In the genomic region with DNA sequence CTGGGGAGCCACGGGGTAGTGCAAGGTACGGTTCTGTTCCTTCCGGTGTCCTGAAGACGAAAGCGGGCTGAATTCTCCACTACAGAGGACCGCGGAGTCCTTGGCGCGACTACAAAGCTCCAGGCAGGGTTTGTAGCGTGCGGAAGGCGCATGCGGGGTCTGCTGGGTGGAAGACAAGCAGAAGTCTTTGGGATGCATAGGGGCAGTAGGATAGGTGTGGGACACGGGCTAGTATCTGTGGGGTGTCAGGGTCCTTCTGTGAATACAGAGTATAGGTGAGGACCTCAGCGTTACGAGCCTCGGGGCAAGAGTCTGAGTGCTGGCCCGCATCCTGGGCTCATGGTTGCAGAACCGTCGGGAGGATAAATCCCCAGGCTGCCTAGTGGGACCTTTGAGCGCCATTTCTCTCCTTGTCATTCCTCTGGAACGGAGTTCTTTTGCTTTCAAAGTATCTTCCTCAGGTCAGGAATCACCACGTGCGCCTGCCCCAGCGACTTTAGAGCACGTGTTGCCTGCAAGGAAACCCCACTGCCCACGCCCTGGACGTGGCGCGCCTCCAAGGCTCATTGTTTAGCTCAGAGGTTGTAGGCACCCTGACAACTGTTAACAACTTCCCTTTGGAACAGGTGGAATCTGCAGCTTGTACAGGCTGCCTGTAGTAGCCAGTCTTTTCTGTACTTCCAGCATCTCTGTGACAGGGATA, we compare ENCODE assay signal across 7 mouse cellular contexts. TPM values are rescaled to one million over a fixed set of nuclear protein-coding genes. Genes with fewer than 3 reads are reported as not detected.
DNase-seq lines count a peak whose midpoint lies in the region; ATAC-seq lines count a peak whose summit lies in the region.

No protein-coding gene starts in this region.

- H3K4me2 ChIP-seq in hindbrain, embryonic 11.5 days (replicated peaks; ENCODE audit: low read depth, low read length), result peak overlapping the region; percentile 88

- H3K4me1 ChIP-seq in hindbrain, embryonic 11.5 days (replicated peaks; ENCODE audit: control insufficient read depth, insufficient read depth, low read length), result 0 out of 2 replicates have a peak, but pooled peaks cover 5% of the 10 kb centered on the region

- peak overlapping the region; percentile 74 for H3K9ac ChIP-seq in hindbrain, embryonic 11.5 days (ENCODE audit: low read depth, low read length)

- 2% methylated on average over 30 of the region's 30 CpGs for WGBS in hindbrain, embryonic 11.5 days

- H3K36me3 ChIP-seq in hindbrain, embryonic 11.5 days (ENCODE audit: control insufficient read depth, insufficient read depth, low read length), result no peaks in the 10 kb centered on the region

- ATAC-seq in activated CD4-positive, CD25-positive, alpha-beta regulatory T cell, adult 4 months, result peak; percentile 21
- peak; percentile 83 for ATAC-seq in hindbrain, embryonic 11.5 days (ENCODE audit: low FRiP score)

- 0 out of 2 replicates have a peak, but pooled peaks cover 2% of the 10 kb centered on the region for H3K27me3 ChIP-seq in hindbrain, embryonic 11.5 days (ENCODE audit: control insufficient read depth, insufficient read depth, low read length)

- peak; percentile 51 for DNase-seq in cerebellum, adult 8-10 months
- peak; percentile 39 to 52 for DNase-seq in frontal cortex, postnatal 10 days (ENCODE audit: low spot score in 2 of 2)
- peak; percentile 51 for DNase-seq in hindbrain, embryonic 11.5 days (ENCODE audit: low spot score)
- peak; percentile 70 for DNase-seq in layer of hippocampus, adult 9-11 months
- DNase-seq in lung, postnatal 10 days, result peak; percentile 81
- DNase-seq in right cerebral cortex, postnatal 10 days (ENCODE audit: low spot score in 2 of 2), result peak; percentile 72 to 81

- H3K9me3 ChIP-seq in hindbrain, embryonic 11.5 days (ENCODE audit: control insufficient read depth, low read length), result no peaks in the 10 kb centered on the region

- no peak overlapping the region for H3K27ac ChIP-seq in hindbrain, embryonic 11.5 days (ENCODE audit: low read depth, low read length)

- peak overlapping the region; percentile 61 for H3K4me3 ChIP-seq in hindbrain, embryonic 11.5 days (ENCODE audit: low read depth, low read length)

RNA-seq across cellular contexts. Expression of a gene that starts 1.4 kb away (rescaled TPM):
- polyA plus RNA-seq in activated CD4-positive, CD25-positive, alpha-beta regulatory T cell, adult 4 months (2017; shearing (Covaris generic)), result 10 to 100 TPM; 24.7 to 38.1 TPM
- 23.2 and 24.5 TPM in 2 replicates for polyA plus RNA-seq in hindbrain, embryonic 11.5 days (2014; fragmentation: Nextera tagmentation; extraction: Ambion mirVana)
